In genomic region chr17:45634033-45634432, GRCm38 (mm10) we compare ENCODE assay signal across 30 mouse cellular contexts. TPM values are rescaled to one million over a fixed set of nuclear protein-coding genes. Genes with fewer than 3 reads are reported as not detected.
"Had no signal": no experiment of that assay in that cellular context is flagged by ENCODE, and none has a peak within 500 bp of the region (broad histone marks: within the 10 kb centered on the region; RNA-seq: fewer than 3 reads in every experiment).

No protein-coding gene starts in this region.

- DNase-seq: left cerebral cortex, postnatal 4 days; liver; liver, embryonic 13.5 days; liver, postnatal 0 days; lung, adult 18-20 months; lung, adult 2 months; lung, embryonic 14.5 days; lung, postnatal 10 days; lung, postnatal 14 days; lung, postnatal 36 days; lung, postnatal 4 days; midbrain, embryonic 14.5 days had no signal

RNA-seq across cellular contexts. Expression of gene Capn11, which starts 25.1 kb away (rescaled TPM):
- total RNA-seq: liver, adult 2 months; monocyte, adult 5-6 weeks had no signal
- polyA plus RNA-seq: liver, embryonic 14.5 days; liver, postnatal 0 days; lung, adult 2 months; lung, embryonic 14.5 days; lung, postnatal 0 days had no signal

RNA-seq across cellular contexts. Expression of gene Mymx, which starts 32.1 kb away (rescaled TPM):
- total RNA-seq: left cerebral cortex, postnatal 14 days; left cerebral cortex, postnatal 25 days; left cerebral cortex, postnatal 36 days; left cerebral cortex, postnatal 4 days; liver, adult 2 months; megakaryocyte progenitor cell, adult 5-6 weeks; megakaryocyte, adult 5-6 weeks; megakaryocyte-erythroid progenitor cell, adult 5-6 weeks; midbrain, postnatal 0 days; monocyte, adult 5-6 weeks had no signal
- polyA plus RNA-seq: liver, adult 2 months; liver, embryonic 12.5 days; liver, embryonic 14.5 days; liver, postnatal 0 days; lung, adult 2 months; lung, embryonic 14.5 days; lung, postnatal 0 days; macrophage; midbrain, embryonic 11.5 days; midbrain, embryonic 12.5 days; midbrain, embryonic 13.5 days; midbrain, embryonic 14.5 days; midbrain, embryonic 15.5 days; midbrain, embryonic 16.5 days; midbrain, postnatal 0 days had no signal
